Mouse (Mus musculus) intestine, embryonic 14.5 days (tissue): ENCODE results near the gene Slc35a2. TPM values are rescaled to one million over a fixed set of nuclear protein-coding genes. Genes with fewer than 3 reads are reported as not detected.
A peak's percentile ranks its signal among the peaks of the same experiment; 100 is the strongest.
"Not testable (repeated sequence)": the region's sequence is repeated elsewhere in the genome, so short reads cannot be mapped to it uniquely, and the experiment has no call there.

ENCODE experiments used
- ATAC-seq: fragments of 200-750 bp; cut with Nextera tagmentation; replicated peaks from 2 replicates; pipeline ENCODE4 v1.8.0; 2017; ENCODE audit warnings: low read depth, moderate number of reproducible peaks, moderate TSS enrichment, moderate library complexity; ENCODE audit not compliant: low FRiP score, low TSS enrichment
- DNase-seq: peaks from one replicate; pipeline ENCODE4 v3.0.0-alpha.2; 2018; ENCODE audit warnings: low spot score
- H3K27ac ChIP-seq: fragments of 300-500 bp; sonication (generic); 2 replicates; pipeline ENCODE4 v1.5.1; 2014; ENCODE audit warnings: low read depth, mild to moderate bottlenecking, control low read depth
- H3K27me3 ChIP-seq: fragments of 300-500 bp; sonication (generic); replicated peaks from 2 replicates; pipeline ENCODE4 v1.6.1; 2014; ENCODE audit warnings: low read length, control low read depth; ENCODE audit not compliant: control insufficient read depth, insufficient read depth
- H3K36me3 ChIP-seq: fragments of 300-500 bp; sonication (generic); 2 replicates; pipeline ENCODE4 v1.6.1; 2014; ENCODE audit warnings: low read length, control low read depth; ENCODE audit not compliant: control insufficient read depth, insufficient read depth
- H3K4me1 ChIP-seq: fragments of 300-500 bp; sonication (generic); replicated peaks from 2 replicates; pipeline ENCODE4 v1.6.1; 2014; ENCODE audit warnings: low read length, control low read depth, mixed read lengths; ENCODE audit not compliant: control insufficient read depth, insufficient read depth
- H3K4me2 ChIP-seq: fragments of 300-500 bp; sonication (generic); 2 replicates; pipeline ENCODE4 v1.6.1; 2014; ENCODE audit warnings: low read length
- H3K4me3 ChIP-seq: fragments of 300-500 bp; sonication (generic); 2 replicates; pipeline ENCODE4 v1.5.1; 2014; ENCODE audit warnings: low read depth, low read length, control low read depth, mixed read lengths
- H3K9ac ChIP-seq: fragments of 300-500 bp; sonication (generic); 2 replicates; pipeline ENCODE4 v1.6.1; 2014; ENCODE audit warnings: mild to moderate bottlenecking, low read length
- H3K9me3 ChIP-seq: fragments of 300-500 bp; sonication (generic); 2 replicates; pipeline ENCODE4 v1.6.1; 2016; ENCODE audit warnings: low read length, control low read depth; ENCODE audit not compliant: control insufficient read depth
- WGBS: fragments of 180-500 bp; shearing (Covaris S2); extraction: QIAGEN DNeasy Blood & Tissue Kit; methylation state at CpG from one replicate; pipeline ENCODE4 v1.1.7; 2014; 5-methylcytosine and 5-hydroxymethylcytosine counted together
- polyA plus RNA-seq: library from polyadenylated mRNA; unstranded; fragments of >200 nt; fragmentation: Nextera tagmentation; extraction: Ambion mirVana; gene quantifications from 2 replicates; pipeline ENCODE4 v1.2.1, GENCODE M21; 2014

Gene Slc35a2
- polyA plus RNA-seq, 1 experiment from 2014 or later, result 12.6 TPM

DNA sequence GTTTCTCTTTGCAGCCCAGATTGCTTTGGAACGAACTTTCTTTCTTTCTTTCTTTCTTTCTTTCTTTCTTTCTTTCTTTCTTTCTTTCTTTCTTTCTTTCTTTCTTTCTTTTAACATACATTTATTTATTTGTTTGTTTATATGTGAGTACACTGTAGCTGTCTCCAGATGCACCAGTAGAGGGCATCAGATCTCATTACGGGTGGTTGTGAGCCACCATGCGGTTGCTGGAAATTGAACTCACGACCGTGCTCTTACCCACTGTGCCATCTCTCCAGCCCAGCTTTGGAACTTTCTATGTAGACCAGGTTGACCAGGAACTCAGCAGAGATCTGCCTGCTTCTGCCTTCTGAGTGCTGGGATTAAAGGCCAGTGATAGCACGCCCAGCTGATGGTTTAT, 34.1 kb downstream of the Slc35a2 start:
- not testable (repeated sequence) for H3K36me3 ChIP-seq, H3K4me2 ChIP-seq, H3K9ac ChIP-seq, H3K4me1 ChIP-seq, ATAC-seq, H3K27ac ChIP-seq, DNase-seq, H3K9me3 ChIP-seq, H3K4me3 ChIP-seq
- peaks cover 34% of the 10 kb centered on the region for H3K27me3 ChIP-seq
- WGBS, result 72% methylated on average over 6 of the region's 6 CpGs

GRCm38 (mm10) chrX:7919601-7920383, 36.0 kb downstream of the Slc35a2 start, which contains the start of gene Pcsk1n:
TSS of gene Pcsk1n (plus strand) at chrX:7919822.
- no peaks in the 10 kb centered on the region for H3K9me3 ChIP-seq
- H3K27ac ChIP-seq, result no peak within 1 kb of the TSS
- ATAC-seq, result no peak
- no peaks in the 10 kb centered on the region for H3K36me3 ChIP-seq
- no peaks in the 10 kb centered on the region for H3K4me1 ChIP-seq
- no peak for DNase-seq
- H3K4me3 ChIP-seq, result 0 out of 2 replicates have a peak within 1 kb of the TSS, but pooled peaks have one; percentile 18
- 19% methylated on average over 33 of the region's 40 CpGs for WGBS
- H3K27me3 ChIP-seq, result peaks cover 51% of the 10 kb centered on the region
- H3K9ac ChIP-seq, result no peak within 1 kb of the TSS
- H3K4me2 ChIP-seq, result peak within 1 kb of the TSS; percentile 32; the same call in 1 of the 2 replicates

- H3K36me3 ChIP-seq, result no peaks in the 10 kb centered on the region
- no peak for DNase-seq
- H3K27me3 ChIP-seq, result peaks cover 62% of the 10 kb centered on the region
- no peak for ATAC-seq
- 8% methylated on average over 32 of the region's 48 CpGs for WGBS
- no peak overlapping the region for H3K9ac ChIP-seq
- H3K4me1 ChIP-seq, result no peaks in the 10 kb centered on the region
- no peaks in the 10 kb centered on the region for H3K9me3 ChIP-seq
- H3K4me3 ChIP-seq, result peak overlapping the region; percentile 9; the same call in 1 of the 2 replicates
- H3K4me2 ChIP-seq, result peak overlapping the region; percentile 34
- H3K27ac ChIP-seq, result no peak overlapping the region
These were observed 38.2 kb downstream of the Slc35a2 start for GRCm38 (mm10) chrX:7922032-7922431.

- 67% methylated on average over 6 of the region's 6 CpGs for WGBS
- Histone ChIP-seq H3K4me2 (no peak overlapping the region), H3K27me3 (peaks cover 56% of the 10 kb centered on the region), H3K36me3 (no peaks in the 10 kb centered on the region; the same call in 1 of the 2 replicates), H3K9me3 (no peaks in the 10 kb centered on the region), H3K4me1 (no peaks in the 10 kb centered on the region), H3K4me3 (no peak overlapping the region), H3K9ac (no peak overlapping the region), H3K27ac (no peak overlapping the region)
- no peak for DNase-seq
- ATAC-seq, result no peak
These were observed 42.4 kb downstream of the Slc35a2 start for GRCm38 (mm10) chrX:7926266-7926665.

DNA sequence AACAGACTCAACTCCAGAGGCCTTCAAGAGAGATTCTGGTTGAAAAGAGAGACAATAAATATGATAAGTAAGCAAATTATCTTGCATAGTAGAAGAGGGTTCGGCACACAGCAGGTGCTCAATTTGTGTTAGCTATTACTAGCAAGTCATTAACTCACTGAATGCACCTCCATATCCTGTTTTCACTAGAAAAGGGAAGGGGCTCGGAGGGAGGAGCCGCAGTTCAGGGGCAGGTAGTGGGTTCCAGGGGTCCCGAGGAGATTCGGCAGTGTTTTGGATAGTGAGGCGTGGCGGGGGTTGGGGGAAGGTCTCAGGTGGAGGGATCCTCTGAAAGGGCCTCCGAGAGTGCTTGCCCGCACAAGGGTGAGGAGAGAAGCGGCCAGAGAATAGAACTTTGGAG, 43.3 kb downstream of the Slc35a2 start:
- Histone ChIP-seq H3K4me2 (no peak overlapping the region), H3K27ac (no peak overlapping the region), H3K4me1 (no peaks in the 10 kb centered on the region), H3K4me3 (no peak overlapping the region), H3K36me3 (no peaks in the 10 kb centered on the region; the same call in 1 of the 2 replicates), H3K9me3 (no peaks in the 10 kb centered on the region), H3K27me3 (peaks cover 47% of the 10 kb centered on the region), H3K9ac (no peak overlapping the region)
- DNase-seq (no peak), ATAC-seq (no peak)
- WGBS, result 18% methylated on average over 10 of the region's 10 CpGs

GRCm38 (mm10) chrX:7928270-7928790, 44.5 kb downstream of the Slc35a2 start, which contains the start of gene Eras:
TSS of gene Eras (minus strand) at chrX:7928607.
- no peaks in the 10 kb centered on the region for H3K4me1 ChIP-seq
- H3K9me3 ChIP-seq, result no peaks in the 10 kb centered on the region
- H3K27ac ChIP-seq, result no peak within 1 kb of the TSS
- peaks cover 10% of the 10 kb centered on the region; the same call in 1 of the 2 replicates for H3K36me3 ChIP-seq
- DNase-seq (no peak), ATAC-seq (no peak)
- no peak within 1 kb of the TSS for H3K9ac ChIP-seq
- 15% methylated on average over 18 of the region's 19 CpGs for WGBS
- H3K4me3 ChIP-seq, result no peak within 1 kb of the TSS
- peaks cover 35% of the 10 kb centered on the region for H3K27me3 ChIP-seq
- no peak within 1 kb of the TSS for H3K4me2 ChIP-seq

GRCm38 (mm10) chrX:7936874-7937273, 53.0 kb downstream of the Slc35a2 start:
- Histone ChIP-seq H3K9me3 (no peaks in the 10 kb centered on the region), H3K36me3 (peaks cover 28% of the 10 kb centered on the region; the same call in 1 of the 2 replicates), H3K4me3 (no peak overlapping the region), H3K4me1 (no peaks in the 10 kb centered on the region), H3K27me3 (no peaks in the 10 kb centered on the region), H3K4me2 (no peak overlapping the region), H3K9ac (no peak overlapping the region), H3K27ac (no peak overlapping the region)
- ATAC-seq (no peak), DNase-seq (no peak)
- WGBS, result 50% methylated on average over 11 of the region's 11 CpGs

- DNase-seq (no peak), ATAC-seq (no peak)
- no peaks in the 10 kb centered on the region for H3K27me3 ChIP-seq
- no peak overlapping the region for H3K27ac ChIP-seq
- H3K36me3 ChIP-seq, result peaks cover 28% of the 10 kb centered on the region; the same call in 1 of the 2 replicates
- no peaks in the 10 kb centered on the region for H3K4me1 ChIP-seq
- H3K4me2 ChIP-seq, result no peak overlapping the region
- 98% methylated on average over 6 of the region's 6 CpGs for WGBS
- H3K4me3 ChIP-seq, result no peak overlapping the region
- H3K9me3 ChIP-seq, result no peaks in the 10 kb centered on the region
- H3K9ac ChIP-seq, result no peak overlapping the region
These were observed 53.8 kb downstream of the Slc35a2 start for GRCm38 (mm10) chrX:7937667-7938066.
